Mouse (Mus musculus): ENCODE data around the gene Ppp4r2.

Ppp4r2 gene

GRCm38 (mm10) chr6:100833355-100833754, at the start of gene Ppp4r2:
TSS of gene Ppp4r2 (plus strand) at chr6:100833622.
- DNase-seq (ENCODE audit: low spot score in 2 of 2), result peak; percentile 82 to 89

GRCm38 (mm10) chr6:100787726-100788125, 45.7 kb upstream of the Ppp4r2 start:
- no peak for DNase-seq (ENCODE audit: low spot score in 2 of 2)

- DNase-seq (ENCODE audit: low spot score in 2 of 2), result no peak
Observed at GRCm38 (mm10) chr6:100789161-100789560, 44.3 kb upstream of the Ppp4r2 start.

GRCm38 (mm10) chr6:100792055-100792659, 41.3 kb upstream of the Ppp4r2 start:
- DNase-seq (ENCODE audit: low spot score in 2 of 2), result no peak

- DNase-seq (ENCODE audit: low spot score in 2 of 2), result no peak
Observed at GRCm38 (mm10) chr6:100792973-100793769, 40.3 kb upstream of the Ppp4r2 start.

GRCm38 (mm10) chr6:100795797-100796196, 37.6 kb upstream of the Ppp4r2 start:
- DNase-seq (ENCODE audit: low spot score in 2 of 2), result no peak

GRCm38 (mm10) chr6:100799290-100799689, 34.1 kb upstream of the Ppp4r2 start:
- no peak for DNase-seq (ENCODE audit: low spot score in 2 of 2)

GRCm38 (mm10) chr6:100799766-100800165, 33.7 kb upstream of the Ppp4r2 start:
- DNase-seq (ENCODE audit: low spot score in 2 of 2), result no peak

GRCm38 (mm10) chr6:100800497-100800955, 32.9 kb upstream of the Ppp4r2 start:
- no peak for DNase-seq (ENCODE audit: low spot score in 2 of 2)

- no peak for DNase-seq (ENCODE audit: low spot score in 2 of 2)
Observed at GRCm38 (mm10) chr6:100802381-100803083, 30.9 kb upstream of the Ppp4r2 start.

GRCm38 (mm10) chr6:100803250-100803649, 30.2 kb upstream of the Ppp4r2 start:
- no peak for DNase-seq (ENCODE audit: low spot score in 2 of 2)

GRCm38 (mm10) chr6:100807187-100807586, 26.2 kb upstream of the Ppp4r2 start:
- no peak for DNase-seq (ENCODE audit: low spot score in 2 of 2)

GRCm38 (mm10) chr6:100807746-100808145, 25.7 kb upstream of the Ppp4r2 start:
- DNase-seq (ENCODE audit: low spot score in 2 of 2), result no peak

GRCm38 (mm10) chr6:100808221-100808778, 25.1 kb upstream of the Ppp4r2 start:
- no peak for DNase-seq (ENCODE audit: low spot score in 2 of 2)

- DNase-seq (ENCODE audit: low spot score in 2 of 2), result no peak
Observed at GRCm38 (mm10) chr6:100810117-100810516, 23.3 kb upstream of the Ppp4r2 start.

GRCm38 (mm10) chr6:100811731-100812130, 21.7 kb upstream of the Ppp4r2 start:
- DNase-seq (ENCODE audit: low spot score in 2 of 2), result no peak

- no peak for DNase-seq (ENCODE audit: low spot score in 2 of 2)
Observed at GRCm38 (mm10) chr6:100821367-100821766, 12.1 kb upstream of the Ppp4r2 start.

GRCm38 (mm10) chr6:100823356-100823755, 10.1 kb upstream of the Ppp4r2 start:
- no peak for DNase-seq (ENCODE audit: low spot score in 2 of 2)

- no peak for DNase-seq (ENCODE audit: low spot score in 2 of 2)
Observed at GRCm38 (mm10) chr6:100824381-100824965, 8.9 kb upstream of the Ppp4r2 start.

- no peak for DNase-seq (ENCODE audit: low spot score in 2 of 2)
Observed at GRCm38 (mm10) chr6:100826046-100826445, 7.4 kb upstream of the Ppp4r2 start.

GRCm38 (mm10) chr6:100828565-100828964, 4.9 kb upstream of the Ppp4r2 start:
- DNase-seq (ENCODE audit: low spot score in 2 of 2), result no peak

GRCm38 (mm10) chr6:100829770-100830169, 3.7 kb upstream of the Ppp4r2 start:
- no peak for DNase-seq (ENCODE audit: low spot score in 2 of 2)
